Mouse (Mus musculus): ENCODE data around the gene Cenpp. TPM values are rescaled to one million over a fixed set of nuclear protein-coding genes. Genes with fewer than 3 reads are reported as not detected.

Cenpp gene
- polyA plus RNA-seq, 1 experiment from 2014 or later: 24.1 TPM

Other genes with a start within 250 kb of the Cenpp start
- gene Ippk, start 231.5 kb downstream of the Cenpp start, polyA plus RNA-seq (2015; fragmentation: Nextera tagmentation; extraction: Ambion mirVana): 17.3 and 20.9 TPM in 2 replicates
- gene Tes3-ps, start 159.5 kb downstream of the Cenpp start, polyA plus RNA-seq (2015; fragmentation: Nextera tagmentation; extraction: Ambion mirVana): 1.1 and 2.6 TPM in 2 replicates
- gene Ecm2, start 148.0 kb downstream of the Cenpp start, polyA plus RNA-seq (2015; fragmentation: Nextera tagmentation; extraction: Ambion mirVana): 0.98 and 1.3 TPM in 2 replicates
- gene Aspn, start 108.3 kb downstream of the Cenpp start, polyA plus RNA-seq (2015; fragmentation: Nextera tagmentation; extraction: Ambion mirVana): 52.1 and 63.9 TPM in 2 replicates
- gene Omd, start 70.3 kb downstream of the Cenpp start, polyA plus RNA-seq (2015; fragmentation: Nextera tagmentation; extraction: Ambion mirVana): 0.81 and 0.90 TPM in 2 replicates
- gene Ogn, start 44.7 kb downstream of the Cenpp start, polyA plus RNA-seq (2015; fragmentation: Nextera tagmentation; extraction: Ambion mirVana): 96.0 and 101 TPM in 2 replicates
- gene Nol8, start 293 bp upstream of the Cenpp start, polyA plus RNA-seq (2015; fragmentation: Nextera tagmentation; extraction: Ambion mirVana): 13.4 and 17.5 TPM in 2 replicates
- gene Iars, start 29.3 kb upstream of the Cenpp start, polyA plus RNA-seq (2015; fragmentation: Nextera tagmentation; extraction: Ambion mirVana): 71.4 and 74.9 TPM in 2 replicates
- not detected in 2 replicates for gene Gm30302, start 146.2 kb upstream of the Cenpp start, polyA plus RNA-seq (2015; fragmentation: Nextera tagmentation; extraction: Ambion mirVana)

Measured in stomach, embryonic 15.5 days (tissue).